Mouse (Mus musculus): ENCODE measurements around the gene Fam83g. TPM values are rescaled to one million over a fixed set of nuclear protein-coding genes. Genes with fewer than 3 reads are reported as not detected.
A peak's percentile ranks its signal among the peaks of the same experiment; 100 is the strongest.

The Fam83g gene
- total and polyA plus RNA-seq, 3 experiments = 0.26 to 0.30 (median 0.29) TPM

DNA sequence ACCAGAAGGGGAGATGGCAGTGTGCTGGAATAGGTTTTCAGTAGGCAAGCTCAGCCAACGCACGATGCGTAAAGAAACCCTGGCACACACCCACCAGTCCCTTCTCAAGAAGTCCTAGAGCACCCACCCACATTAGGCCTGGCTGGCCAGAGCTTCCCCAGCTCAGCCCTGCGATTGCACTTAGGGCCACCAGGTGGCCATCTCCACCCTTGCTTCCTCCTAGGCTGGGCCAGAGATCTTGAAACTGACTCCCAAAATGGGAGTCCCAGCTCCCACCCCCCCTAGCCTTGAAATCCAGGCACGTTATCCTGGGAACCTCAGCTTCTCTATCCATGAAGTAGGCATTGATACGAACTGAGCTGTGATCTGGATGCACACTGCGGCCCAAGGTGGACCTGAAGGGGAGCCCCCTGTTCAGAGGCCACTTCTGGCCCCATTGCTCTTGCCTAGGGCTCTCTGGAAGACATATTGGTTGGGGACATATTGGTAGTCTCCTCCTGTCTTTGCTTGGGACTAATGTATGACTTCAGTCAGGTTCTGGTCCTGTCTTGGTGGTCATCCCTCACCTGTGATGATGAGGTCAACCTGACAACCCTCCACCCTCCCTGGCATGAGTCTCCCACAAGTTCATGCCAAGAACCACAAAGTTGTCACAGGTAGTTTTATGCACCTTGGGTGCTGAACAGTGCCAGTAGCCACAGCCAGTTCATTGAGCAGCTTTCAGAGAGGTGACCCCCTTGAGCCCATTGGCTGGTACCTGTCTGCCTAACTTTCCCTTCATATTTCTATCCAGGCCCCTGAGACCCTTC, 17.7 kb upstream of the Fam83g start:
- no peaks in the 10 kb centered on the region for H3K27me3 ChIP-seq (ENCODE audit: control insufficient read depth, insufficient read depth, low read length)
- H3K27ac ChIP-seq = no peak overlapping the region
- TF ChIP-seq CTCF (IDR thresholded peaks at IDR 0.05) (peak; percentile 92), EP300 (IDR thresholded peaks at IDR 0.05; ENCODE audit: insufficient read depth, low read depth, low read length) (peak; percentile 65; the same call in 1 of the 2 replicates), POLR2A (IDR thresholded peaks at IDR 0.05; ENCODE audit: insufficient read depth, low read depth, low read length) (no peak)
- H3K4me3 ChIP-seq = no peak overlapping the region
- H3K36me3 ChIP-seq (ENCODE audit: control insufficient read depth, insufficient read depth, low read length) = no peaks in the 10 kb centered on the region
- H3K4me1 ChIP-seq (ENCODE audit: control insufficient read depth, insufficient read depth, low read length) = no peaks in the 10 kb centered on the region
- H3K79me2 ChIP-seq (replicated peaks; ENCODE audit: control insufficient read depth, insufficient read depth, low read length) = no peaks in the 10 kb centered on the region
- WGBS = 44% methylated on average over 7 of the region's 7 CpGs
- H3K9ac ChIP-seq (ENCODE audit: low read depth, low read length) = no peak overlapping the region
- intact Hi-C loops (cut with DNase I) = loop anchor here (1.0 kb wide), 1 partner anchor 48 kb away; no protein-coding TSS in a partner anchor
- peak; percentile 47 to 58 for DNase-seq

DNA sequence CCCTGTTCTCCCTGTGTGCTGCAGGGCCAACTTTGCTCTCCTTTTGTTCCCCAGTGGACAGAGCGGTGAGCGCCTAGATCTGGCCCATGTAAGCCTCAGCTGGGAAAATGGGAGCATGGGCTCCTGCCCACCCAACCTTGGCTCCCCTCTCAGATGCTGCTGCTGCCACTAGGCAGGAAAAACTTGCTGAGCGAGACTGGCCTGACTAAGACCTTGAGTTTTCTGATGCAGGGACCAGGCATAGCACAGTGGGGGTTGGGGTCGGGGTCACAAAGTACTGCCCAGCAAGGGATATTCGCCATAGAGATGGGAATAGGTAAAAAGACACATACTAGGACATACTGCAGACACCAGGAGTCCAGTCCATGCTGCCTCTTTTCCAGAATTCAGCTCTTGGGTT, 16.6 kb upstream of the Fam83g start:
- Histone ChIP-seq H3K36me3 (ENCODE audit: control insufficient read depth, insufficient read depth, low read length) (no peaks in the 10 kb centered on the region), H3K27ac (no peak overlapping the region), H3K79me2 (replicated peaks; ENCODE audit: control insufficient read depth, insufficient read depth, low read length) (no peaks in the 10 kb centered on the region), H3K4me3 (no peak overlapping the region), H3K4me1 (ENCODE audit: control insufficient read depth, insufficient read depth, low read length) (no peaks in the 10 kb centered on the region), H3K27me3 (ENCODE audit: control insufficient read depth, insufficient read depth, low read length) (no peaks in the 10 kb centered on the region), H3K9ac (ENCODE audit: low read depth, low read length) (no peak overlapping the region)
- TF ChIP-seq POLR2A (IDR thresholded peaks at IDR 0.05; ENCODE audit: insufficient read depth, low read depth, low read length) (no peak), CTCF (IDR thresholded peaks at IDR 0.05) (no peak), EP300 (IDR thresholded peaks at IDR 0.05; ENCODE audit: insufficient read depth, low read depth, low read length) (no peak)
- intact Hi-C loops (cut with DNase I) = no loop called here
- no peak for DNase-seq
- 99% methylated on average over 5 of the region's 5 CpGs for WGBS

DNA sequence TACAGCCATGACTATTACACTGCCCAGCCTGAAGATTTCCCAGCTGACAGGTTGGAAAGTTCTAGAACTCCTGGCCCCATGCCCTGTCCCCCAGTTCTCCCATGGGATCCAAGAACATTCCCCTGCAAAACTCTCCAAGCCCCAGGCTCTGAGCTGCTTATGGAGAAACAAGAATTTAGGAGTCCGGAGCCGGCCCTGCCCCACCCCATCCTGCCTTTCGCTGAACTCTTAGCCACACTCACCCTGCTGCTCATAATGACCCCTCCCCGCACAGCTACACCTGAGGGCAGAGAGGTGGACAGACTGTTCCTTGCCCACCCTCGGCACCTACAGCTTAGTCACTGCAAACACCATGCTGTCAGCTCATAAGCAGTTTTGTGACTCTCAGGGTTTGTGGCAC, 16.1 kb upstream of the Fam83g start:
- intact Hi-C loops (cut with DNase I) = no loop called here
- no peak overlapping the region for H3K4me3 ChIP-seq

DNA sequence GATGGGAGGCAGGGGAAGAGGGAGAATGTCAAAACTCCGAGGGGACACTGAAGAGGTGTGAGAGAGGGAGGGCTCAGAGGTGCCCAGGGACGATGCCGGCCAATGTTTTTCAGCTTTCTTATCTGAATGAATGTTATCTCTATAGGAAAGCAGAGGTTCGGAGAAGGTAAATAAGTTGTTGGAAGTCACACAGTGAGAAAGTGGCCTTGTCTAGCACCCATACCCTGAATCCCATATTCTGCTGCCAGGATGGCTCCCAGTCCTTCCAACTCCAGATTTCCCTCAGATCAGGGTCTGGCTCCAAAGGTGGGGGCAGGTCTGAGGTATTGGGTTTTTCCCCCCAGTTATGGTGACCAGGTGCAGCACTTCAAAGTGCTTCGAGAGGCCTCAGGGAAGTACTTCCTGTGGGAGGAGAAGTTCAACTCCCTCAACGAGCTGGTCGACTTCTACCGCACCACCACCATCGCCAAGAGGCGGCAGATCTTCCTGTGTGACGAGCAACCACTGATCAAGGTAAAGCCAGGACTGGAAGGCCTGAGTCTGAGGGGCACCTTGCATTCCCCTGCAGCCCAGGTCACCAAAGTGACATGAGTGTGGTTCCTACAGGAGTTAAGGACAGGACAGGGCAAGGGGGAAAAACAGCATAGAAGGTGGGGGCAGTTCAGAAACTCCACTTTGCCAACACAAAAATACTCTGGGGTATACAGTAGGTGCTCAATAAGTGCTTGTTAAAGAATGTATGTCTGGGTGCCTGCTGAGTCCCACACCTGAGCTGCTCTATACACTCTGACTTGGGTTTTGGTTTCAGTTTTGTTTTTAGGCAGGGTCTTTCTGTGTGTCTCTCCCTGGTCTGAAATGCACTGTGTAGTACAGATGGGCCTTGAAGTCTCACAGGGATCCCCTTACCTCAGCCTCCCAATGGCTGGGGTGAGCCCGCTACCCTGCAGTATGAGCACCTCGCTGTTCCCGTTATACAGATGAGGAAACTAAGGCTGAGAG, 14.1 kb upstream of the Fam83g start:
- H3K4me1 ChIP-seq (ENCODE audit: control insufficient read depth, insufficient read depth, low read length) = no peaks in the 10 kb centered on the region
- TF ChIP-seq EP300 (IDR thresholded peaks at IDR 0.05; ENCODE audit: insufficient read depth, low read depth, low read length) (no peak), CTCF (IDR thresholded peaks at IDR 0.05) (no peak), POLR2A (IDR thresholded peaks at IDR 0.05; ENCODE audit: insufficient read depth, low read depth, low read length) (no peak)
- no peaks in the 10 kb centered on the region for H3K27me3 ChIP-seq (ENCODE audit: control insufficient read depth, insufficient read depth, low read length)
- no peak for DNase-seq
- no peaks in the 10 kb centered on the region for H3K36me3 ChIP-seq (ENCODE audit: control insufficient read depth, insufficient read depth, low read length)
- H3K79me2 ChIP-seq (replicated peaks; ENCODE audit: control insufficient read depth, insufficient read depth, low read length) = no peaks in the 10 kb centered on the region
- 68% methylated on average over 14 of the region's 14 CpGs for WGBS
- H3K4me3 ChIP-seq = no peak overlapping the region
- H3K9ac ChIP-seq (ENCODE audit: low read depth, low read length) = no peak overlapping the region
- intact Hi-C loops (cut with DNase I) = no loop called here
- H3K27ac ChIP-seq = no peak overlapping the region

More for the DNA sequence above, 16.1 kb upstream of the Fam83g start:
- no peaks in the 10 kb centered on the region for H3K36me3 ChIP-seq (ENCODE audit: control insufficient read depth, insufficient read depth, low read length)
- WGBS = 73% methylated on average over 5 of the region's 5 CpGs
- no peak for TF ChIP-seq CTCF (IDR thresholded peaks at IDR 0.05)
- no peak for TF ChIP-seq EP300 (IDR thresholded peaks at IDR 0.05; ENCODE audit: insufficient read depth, low read depth, low read length)
- no peak for TF ChIP-seq POLR2A (IDR thresholded peaks at IDR 0.05; ENCODE audit: insufficient read depth, low read depth, low read length)
- no peaks in the 10 kb centered on the region for H3K27me3 ChIP-seq (ENCODE audit: control insufficient read depth, insufficient read depth, low read length)
- H3K79me2 ChIP-seq (replicated peaks; ENCODE audit: control insufficient read depth, insufficient read depth, low read length) = no peaks in the 10 kb centered on the region
- H3K9ac ChIP-seq (ENCODE audit: low read depth, low read length) = no peak overlapping the region
- no peak for DNase-seq
- H3K27ac ChIP-seq = no peak overlapping the region
- no peaks in the 10 kb centered on the region for H3K4me1 ChIP-seq (ENCODE audit: control insufficient read depth, insufficient read depth, low read length)

DNA sequence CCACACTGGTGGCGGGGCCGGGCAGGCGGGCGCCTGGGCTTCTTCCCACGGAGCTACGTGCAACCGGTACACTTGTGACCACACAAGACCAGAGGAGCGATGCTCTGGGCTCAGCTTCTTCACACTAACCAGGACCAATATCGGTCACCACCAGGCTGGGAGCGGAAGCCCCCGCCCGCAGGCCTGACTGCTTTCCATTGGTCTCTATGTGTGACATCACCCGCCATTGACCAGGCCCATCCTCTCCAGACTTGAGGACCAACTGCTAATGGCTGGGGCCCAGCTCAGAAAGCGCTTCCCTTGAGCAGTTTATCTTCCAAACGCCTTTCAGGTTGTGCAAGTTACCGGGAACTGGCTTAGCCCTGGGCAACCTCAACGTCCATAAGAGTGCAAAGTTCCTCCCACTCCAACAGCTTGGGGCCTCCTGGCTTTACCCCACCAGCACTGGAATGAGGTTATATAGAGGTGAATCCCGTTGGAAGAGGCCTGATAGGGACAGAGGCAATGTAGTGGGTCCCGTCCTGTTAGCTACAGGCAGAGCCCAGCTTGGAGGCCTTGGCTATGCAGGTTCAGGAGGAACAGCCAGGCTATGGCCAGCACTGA, 12.0 kb upstream of the Fam83g start:
- no peaks in the 10 kb centered on the region for H3K79me2 ChIP-seq (replicated peaks; ENCODE audit: control insufficient read depth, insufficient read depth, low read length)
- DNase-seq = no peak
- H3K36me3 ChIP-seq (ENCODE audit: control insufficient read depth, insufficient read depth, low read length) = no peaks in the 10 kb centered on the region
- no peaks in the 10 kb centered on the region for H3K27me3 ChIP-seq (ENCODE audit: control insufficient read depth, insufficient read depth, low read length)
- intact Hi-C loops (cut with DNase I) = no loop called here
- no peak overlapping the region for H3K4me3 ChIP-seq
- no peak overlapping the region for H3K9ac ChIP-seq (ENCODE audit: low read depth, low read length)
- H3K27ac ChIP-seq = no peak overlapping the region
- no peaks in the 10 kb centered on the region for H3K4me1 ChIP-seq (ENCODE audit: control insufficient read depth, insufficient read depth, low read length)
- 84% methylated on average over 19 of the region's 19 CpGs for WGBS
- TF ChIP-seq EP300 (IDR thresholded peaks at IDR 0.05; ENCODE audit: insufficient read depth, low read depth, low read length) (no peak), CTCF (IDR thresholded peaks at IDR 0.05) (no peak), POLR2A (IDR thresholded peaks at IDR 0.05; ENCODE audit: insufficient read depth, low read depth, low read length) (no peak)
